Mouse (Mus musculus) G1E (cell line): Measurements from ENCODE around the gene Oas1g.

Experiments used
- CTCF ChIP-seq: IDR thresholded peaks from 2 replicates; pipeline ENCODE4 v1.5.1; 2012; ENCODE audit warnings: low read depth, low read length, inconsistent platforms, mixed read lengths
- GATA1 ChIP-seq: IDR thresholded peaks from 2 replicates; pipeline ENCODE4 v1.6.1; 2012; ENCODE audit warnings: borderline replicate concordance, low read length, inconsistent platforms, mixed read lengths
- GATA2 ChIP-seq: IDR thresholded peaks from 2 replicates; pipeline ENCODE4 v1.6.1; 2012; ENCODE audit warnings: low read depth, low read length, inconsistent platforms, borderline replicate concordance
- POLR2AphosphoS5 ChIP-seq: IDR thresholded peaks from 2 replicates; pipeline ENCODE4 v1.6.1; 2012; ENCODE audit warnings: low read depth, low read length, inconsistent platforms; ENCODE audit not compliant: insufficient replicate concordance
- TAL1 ChIP-seq: conservative IDR thresholded peaks from 2 replicates; pipeline ENCODE4 v1.6.1; 2012; ENCODE audit warnings: low read depth, low read length, inconsistent platforms, mixed read lengths

DNA sequence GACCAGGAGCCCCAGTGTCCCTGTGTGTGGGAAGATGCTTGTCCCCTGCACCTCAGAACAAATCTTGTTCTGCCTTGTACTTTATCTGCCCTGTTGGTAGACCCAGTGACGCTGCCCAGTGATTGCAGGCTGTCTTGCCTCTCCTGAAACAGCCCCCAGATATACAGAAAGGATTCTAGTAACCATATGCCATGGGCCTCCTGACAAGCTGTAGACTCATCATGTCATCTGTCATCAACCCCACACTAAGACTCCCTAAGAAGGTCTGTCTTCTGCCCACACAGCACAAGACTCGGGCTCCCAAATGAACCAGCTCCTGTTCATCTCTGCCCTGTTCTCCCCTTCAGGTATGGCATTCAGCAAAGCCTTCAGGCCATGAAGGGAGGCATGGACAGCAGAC is 28.2 kb downstream of the Oas1g start:
- TF ChIP-seq TAL1 = no peak
- no peak for TF ChIP-seq CTCF
- no peak for TF ChIP-seq GATA1
- TF ChIP-seq GATA2 = no peak
- no peak for TF ChIP-seq POLR2AphosphoS5
